Mouse (Mus musculus) megakaryocyte-erythroid progenitor cell, adult 5-6 weeks (primary cell): ENCODE measurements around the gene Wwtr1. TPM values are rescaled to one million over a fixed set of nuclear protein-coding genes. Genes with fewer than 3 reads are reported as not detected.

Source experiments
- ATAC-seq: replicated peaks from 2 replicates; pipeline ENCODE4 v1.8.0; 2016; ENCODE audit warnings: mild to moderate bottlenecking, inconsistent platforms; ENCODE audit not compliant: severe bottlenecking, poor library complexity, low FRiP score, low TSS enrichment
- total RNA-seq, 2 experiments: library from RNA; stranded (forward) in 1 of 2; stranded (reverse) in 1 of 2; fragments of 200-1000, 215-1000 nt in 1 of 2; fragments of >200 nt in 1 of 2; fragmentation: Nextera tagmentation in 1 of 2; gene quantifications; 2 replicates each; pipeline ENCODE4 v1.2.3; 2014 to 2017

Wwtr1 gene
- total RNA-seq, 2 experiments from 2014 or later, result not detected

DNA sequence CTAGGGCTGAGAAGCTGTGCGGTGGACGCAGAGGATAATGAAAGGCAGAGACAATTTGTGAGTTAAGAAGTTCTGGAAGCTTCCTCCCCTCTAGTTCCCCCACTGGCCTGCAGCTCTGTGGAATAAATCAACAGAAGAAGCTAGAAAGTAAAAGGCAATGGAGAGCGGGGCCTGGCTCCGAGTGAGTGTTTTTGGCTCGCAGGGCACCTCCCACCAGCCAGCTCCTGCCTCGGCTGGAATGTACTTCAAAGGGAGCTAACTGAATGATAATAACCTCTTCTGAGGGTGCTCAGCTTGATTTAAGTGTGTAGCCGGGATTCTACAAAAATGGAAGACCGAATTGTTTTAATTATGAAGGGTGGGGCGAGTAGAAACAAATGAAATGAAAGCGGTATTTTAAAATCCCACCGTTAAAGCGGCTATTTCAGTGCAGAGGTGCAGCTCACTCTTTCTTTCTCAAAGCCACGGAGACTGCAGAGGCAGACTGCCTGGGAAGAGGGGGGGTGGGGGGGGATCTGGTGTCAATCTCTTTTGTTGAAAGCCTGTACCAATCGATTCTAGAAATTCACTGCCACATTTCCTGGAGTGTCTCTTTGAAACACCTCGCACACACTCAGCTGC lies 104.6 kb downstream of the Wwtr1 start:
- no peak for ATAC-seq

DNA sequence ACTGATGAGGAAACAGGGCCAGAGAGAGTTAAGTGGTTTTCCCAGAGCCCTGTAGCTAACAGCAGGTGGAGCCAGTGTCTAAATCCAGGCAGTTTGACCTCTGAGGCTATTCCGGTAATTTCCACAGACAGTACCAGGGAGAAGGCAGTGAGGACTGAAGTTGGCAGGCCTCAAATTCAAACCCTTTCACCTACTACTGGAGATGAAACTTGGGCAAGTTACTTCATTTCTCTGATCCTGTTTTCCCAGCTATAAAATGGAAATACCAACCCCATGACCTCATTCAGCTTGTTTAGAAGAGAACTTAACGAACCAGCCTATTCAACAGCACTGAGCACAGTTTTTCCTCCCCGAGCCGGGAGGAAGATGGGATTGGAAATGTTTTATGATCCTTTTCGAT lies 105.4 kb downstream of the Wwtr1 start:
- ATAC-seq, result no peak

DNA sequence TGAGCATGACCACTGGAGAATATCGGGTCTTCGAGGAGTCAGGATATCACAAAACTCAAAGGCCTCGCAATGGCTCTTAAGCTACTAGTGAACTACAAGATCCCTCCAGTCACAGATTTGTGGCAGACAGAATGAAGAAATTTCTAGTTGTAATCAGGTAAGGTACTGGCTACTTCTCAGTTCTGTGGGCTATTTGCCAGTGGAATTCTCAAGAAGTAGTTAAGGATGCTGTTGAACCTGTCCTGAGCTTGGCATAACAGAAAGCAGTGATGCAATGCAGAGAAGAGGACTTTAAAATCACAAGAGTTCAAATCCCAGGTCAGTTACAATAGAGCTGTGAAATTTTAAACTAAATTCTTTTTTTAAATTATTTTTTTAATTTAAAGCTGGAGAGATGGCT lies 106.4 kb downstream of the Wwtr1 start:
- ATAC-seq, result no peak

DNA sequence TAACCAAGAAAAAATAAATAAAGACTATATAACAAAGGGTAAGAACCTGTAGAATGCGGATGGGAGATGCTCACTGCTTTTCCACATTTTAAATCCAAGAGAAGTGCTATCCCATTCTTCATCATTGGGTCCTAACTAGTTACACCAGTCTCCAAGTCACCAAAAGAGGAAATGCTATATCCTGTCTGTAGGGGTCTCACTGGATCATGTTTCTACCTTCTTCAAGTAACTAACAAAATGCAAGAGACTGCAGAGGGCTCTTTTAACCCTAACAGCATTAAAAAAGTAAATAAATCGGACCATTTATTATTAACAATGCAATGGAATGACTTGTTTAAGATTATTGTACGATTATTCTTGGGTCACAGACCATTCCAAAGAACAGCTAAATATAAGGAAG lies 109.4 kb downstream of the Wwtr1 start:
- no peak for ATAC-seq

DNA sequence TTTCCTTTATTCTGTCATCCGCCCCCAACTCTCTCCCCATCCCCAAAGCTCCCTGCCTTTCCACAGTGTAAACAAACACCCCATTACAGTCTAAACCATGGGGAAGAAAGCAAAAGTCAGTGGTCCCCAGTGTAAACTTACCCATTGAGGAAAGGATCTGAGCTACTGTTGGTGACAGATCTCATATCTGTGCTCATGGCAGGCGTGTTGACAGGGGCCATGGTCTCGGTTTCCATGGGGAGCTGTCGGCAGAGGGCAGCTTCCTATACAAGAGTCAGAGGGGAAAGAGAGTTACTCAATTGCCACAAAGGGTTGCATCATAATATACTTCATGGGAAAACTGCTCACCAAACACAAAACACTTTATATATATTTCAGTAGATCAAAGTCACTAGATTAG lies 112.4 kb downstream of the Wwtr1 start:
- no peak for ATAC-seq

DNA sequence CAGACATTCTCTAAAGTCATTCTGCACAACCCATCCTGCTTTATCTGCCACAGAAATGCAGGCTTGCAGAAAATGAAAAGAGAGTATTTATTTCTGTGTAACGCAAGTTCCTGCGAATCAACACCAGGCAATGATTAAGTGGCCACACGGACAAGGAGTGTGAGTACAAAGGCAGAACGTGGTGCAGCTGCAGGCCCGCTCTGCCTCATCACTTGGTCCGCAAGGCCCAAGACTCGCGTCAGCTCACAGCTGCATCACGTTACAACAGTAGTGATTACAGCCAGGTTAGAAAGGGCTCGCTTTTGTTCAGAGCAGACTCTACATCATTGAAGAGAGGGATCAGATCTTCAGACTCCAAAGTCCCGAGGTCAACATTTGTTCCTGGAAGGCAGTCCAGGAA lies 117.1 kb downstream of the Wwtr1 start:
- no peak for ATAC-seq

DNA sequence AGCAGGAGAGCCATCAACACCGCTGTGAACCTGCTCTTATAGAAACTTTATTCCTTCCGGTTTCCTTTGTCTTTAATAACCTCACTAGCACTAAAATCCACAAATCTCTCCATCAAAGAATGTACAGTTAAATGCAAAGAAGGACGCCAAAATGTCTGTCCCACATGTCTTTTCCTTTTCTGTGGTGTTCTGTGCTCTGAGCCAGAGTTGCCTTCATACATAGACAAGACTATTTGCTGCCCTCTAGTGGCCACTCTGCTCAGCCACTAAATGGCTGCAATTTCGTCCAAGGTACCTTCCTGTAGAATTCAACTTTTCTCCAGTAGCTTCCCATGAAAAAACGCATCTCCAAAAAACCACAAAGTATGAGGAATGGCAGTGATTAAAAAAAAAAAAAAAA lies 127.3 kb downstream of the Wwtr1 start:
- 0 out of 2 replicates have a peak, but pooled peaks have one; percentile 59 for ATAC-seq

DNA sequence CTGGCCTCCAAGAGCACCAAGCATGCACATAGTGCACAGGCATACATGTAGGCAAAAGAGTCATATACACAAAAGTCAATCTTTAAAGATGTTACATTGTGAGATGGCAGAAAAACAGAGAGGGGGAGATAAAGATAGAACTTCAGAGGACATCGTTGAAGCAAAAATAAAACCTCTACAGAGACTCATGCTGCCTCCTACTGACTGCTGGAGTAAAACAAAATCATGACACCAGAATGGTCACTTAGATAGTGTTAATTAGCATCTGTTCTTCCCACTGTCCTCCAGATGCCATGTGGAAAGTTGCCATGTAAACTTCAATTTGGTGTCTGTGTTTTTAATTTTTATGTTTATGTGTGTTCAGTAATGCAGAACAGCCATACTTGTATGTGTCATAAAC lies 127.8 kb downstream of the Wwtr1 start:
- ATAC-seq, result no peak

DNA sequence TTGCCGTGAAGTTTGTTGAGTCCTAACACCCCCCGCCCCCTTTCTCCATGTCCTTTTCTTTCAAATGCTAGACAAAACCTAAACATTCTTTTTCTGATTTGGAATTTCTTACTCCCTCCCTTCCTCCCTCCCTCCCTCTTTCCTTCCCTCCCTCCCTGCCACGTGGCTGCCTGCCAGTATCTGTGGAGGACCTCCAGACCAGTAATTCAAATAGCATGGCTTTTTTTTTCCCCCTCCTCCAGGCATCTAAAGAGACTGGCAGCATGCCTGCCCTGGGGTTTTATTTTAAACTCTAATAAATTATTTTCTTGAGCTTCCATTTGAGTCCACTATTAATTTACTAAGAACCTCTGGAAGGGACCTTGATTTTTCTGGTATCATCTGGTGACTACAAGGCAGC lies 130.0 kb downstream of the Wwtr1 start:
- no peak for ATAC-seq

DNA sequence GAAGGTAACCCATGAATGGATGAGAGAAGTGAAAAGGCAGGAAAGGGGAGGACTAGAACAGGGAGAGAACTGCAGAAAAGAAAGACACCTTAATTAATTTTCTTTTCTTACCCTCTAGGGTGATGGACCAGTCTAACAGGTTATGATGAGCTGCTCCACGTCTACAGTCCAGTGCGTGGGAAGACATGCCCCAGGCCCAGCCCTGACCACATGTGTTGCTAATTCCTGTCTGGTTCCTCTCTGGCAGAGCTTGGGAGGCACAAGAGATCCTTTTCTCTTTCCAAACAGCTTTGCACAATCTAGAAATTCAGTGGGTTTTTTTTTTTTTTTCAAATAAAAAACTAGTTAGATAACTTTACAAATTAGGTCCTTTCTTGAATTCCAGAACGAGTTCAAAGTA lies 134.8 kb downstream of the Wwtr1 start:
- ATAC-seq, result no peak

DNA sequence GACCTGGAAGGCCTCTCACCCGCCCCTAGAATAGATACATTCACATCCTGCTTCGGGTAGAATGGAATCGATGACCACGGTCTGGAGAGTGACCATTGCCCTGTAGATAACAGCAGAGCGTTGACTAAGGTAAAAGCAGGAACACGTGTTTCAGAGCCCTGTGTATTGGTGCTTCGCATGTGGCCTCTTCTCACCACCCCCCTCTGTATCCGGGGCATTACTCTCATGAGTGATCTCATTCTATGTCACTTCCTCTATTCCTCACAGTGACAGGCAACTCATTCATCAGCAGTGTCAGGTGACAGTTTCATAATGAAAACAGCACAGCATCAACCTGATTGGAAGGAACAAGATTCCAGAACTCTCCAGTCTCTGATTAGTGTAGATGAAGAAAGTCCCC lies 140.3 kb downstream of the Wwtr1 start:
- no peak for ATAC-seq

DNA sequence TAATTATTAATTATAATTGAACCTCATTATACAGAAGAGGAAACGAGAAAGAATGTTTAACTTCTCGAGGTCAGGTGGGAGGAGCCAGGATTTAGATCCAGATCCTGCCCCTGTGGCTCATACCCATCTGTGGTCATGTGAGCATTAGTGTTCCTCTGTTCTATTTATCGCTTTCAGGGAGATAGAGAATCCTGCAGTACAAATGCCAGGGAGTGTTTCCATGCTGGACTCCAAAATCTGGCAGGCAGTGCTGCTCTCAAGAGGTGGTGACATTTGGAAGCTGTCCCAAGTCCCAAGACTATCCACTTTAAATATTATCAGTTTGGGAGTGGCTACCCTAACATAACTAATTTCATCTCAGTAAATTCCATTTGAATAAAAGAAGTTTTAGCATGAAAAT lies 144.0 kb downstream of the Wwtr1 start:
- ATAC-seq, result no peak

DNA sequence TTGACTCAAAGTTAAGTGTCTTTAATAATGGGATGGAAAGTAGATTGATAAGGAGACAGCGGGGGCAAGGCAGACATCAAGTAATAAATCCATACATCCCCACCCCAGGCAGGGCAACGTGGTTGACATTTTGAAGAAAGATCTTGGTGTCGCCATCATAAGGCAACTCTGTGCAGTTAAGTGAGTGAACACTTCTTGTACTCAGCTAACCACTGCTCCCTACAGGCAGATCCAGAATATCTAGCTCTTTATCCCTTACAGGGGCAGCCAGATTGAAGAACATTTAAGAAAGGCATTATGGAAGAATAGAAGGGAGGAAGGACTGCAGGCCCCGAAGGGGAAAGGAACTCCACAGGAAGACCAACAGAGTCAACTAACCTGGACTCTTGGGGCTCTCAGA lies 146.2 kb downstream of the Wwtr1 start:
- ATAC-seq, result no peak

DNA sequence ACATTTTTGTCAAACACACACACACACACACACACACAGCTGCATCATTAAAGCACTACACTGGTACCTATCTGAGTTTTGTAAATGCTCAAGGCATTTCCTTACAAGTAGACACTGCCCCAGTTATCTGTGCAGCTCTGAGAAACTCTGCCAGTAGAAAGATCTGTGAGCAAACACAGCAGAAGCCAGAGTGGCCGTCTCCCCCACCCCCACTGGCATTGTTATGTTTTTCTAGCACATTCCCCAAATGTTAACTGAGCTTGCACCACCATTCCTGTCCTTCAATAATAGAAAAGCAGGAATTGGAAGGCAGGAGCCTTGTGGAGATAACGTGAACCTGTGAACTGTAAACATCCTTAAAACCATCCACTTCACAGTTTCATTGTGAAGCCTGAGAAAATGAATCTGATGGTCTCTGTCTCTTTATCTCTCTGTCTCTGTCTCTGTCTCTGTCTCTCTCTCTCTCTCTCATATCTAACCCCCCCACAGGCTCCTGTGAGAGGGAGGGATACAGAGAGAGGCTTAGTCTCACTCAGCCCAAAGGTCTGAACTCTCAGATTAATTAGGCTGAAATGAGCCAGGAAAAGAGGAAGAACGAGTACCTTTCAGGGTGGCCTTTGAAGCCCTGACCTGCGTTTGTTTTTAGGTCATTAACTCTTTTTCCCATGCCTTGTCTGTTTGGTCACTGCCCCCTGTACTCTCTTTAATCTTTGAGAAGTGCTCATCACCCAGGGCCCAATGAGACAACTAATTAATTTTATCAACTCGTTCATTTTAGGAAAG lies 146.8 kb downstream of the Wwtr1 start:
- no peak for ATAC-seq

DNA sequence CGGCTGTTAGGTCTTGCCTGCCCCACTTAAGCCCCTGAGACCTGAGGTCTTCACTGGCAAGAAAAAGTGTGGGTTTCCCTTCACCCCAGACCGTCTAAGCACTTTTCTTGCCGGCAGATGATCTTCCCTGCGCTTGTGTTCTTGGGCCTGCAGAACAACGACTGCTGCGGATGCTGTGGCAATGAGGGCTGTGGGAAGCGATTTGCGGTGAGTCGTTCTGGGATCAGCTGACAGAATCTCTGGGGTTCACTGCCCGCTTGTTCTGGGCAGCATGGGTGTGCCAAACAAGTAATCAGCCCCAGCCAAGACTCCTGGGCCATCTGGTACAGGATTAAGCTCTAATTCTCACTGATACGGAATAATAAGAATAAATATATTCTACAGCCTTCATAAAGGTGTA lies 149.4 kb downstream of the Wwtr1 start:
- no peak for ATAC-seq

DNA sequence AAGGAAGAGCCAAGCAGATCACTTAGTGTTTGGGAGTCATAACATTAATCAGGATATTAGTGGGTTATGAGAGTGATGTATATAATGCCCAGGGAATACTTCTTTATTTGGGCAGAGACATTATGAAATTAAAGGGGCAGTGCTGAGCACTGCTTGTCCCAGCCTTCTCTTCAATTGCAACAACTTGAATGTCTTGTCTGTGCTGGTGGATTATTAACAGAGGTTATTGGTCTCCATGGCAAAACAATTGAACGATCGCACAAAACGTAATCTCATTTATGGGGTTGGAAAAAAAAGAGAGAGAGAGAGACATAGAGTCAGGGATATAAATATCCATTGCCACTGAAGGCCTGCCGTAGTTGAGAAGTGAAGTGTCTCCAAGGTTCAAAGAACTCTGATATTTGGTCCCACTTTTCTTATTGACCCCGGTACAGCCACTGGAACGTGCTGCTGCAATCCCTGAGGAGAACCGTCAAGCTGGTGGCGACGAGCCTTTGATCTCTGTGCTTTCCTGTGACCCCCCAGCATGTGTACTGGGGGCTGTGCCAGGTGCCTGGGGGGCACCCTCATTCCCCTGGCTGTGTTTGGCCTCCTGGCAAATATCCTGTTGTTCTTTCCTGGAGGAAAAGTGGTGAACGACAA lies 150.5 kb downstream of the Wwtr1 start, which contains the start of gene Tm4sf4:
TSS of gene Tm4sf4 (plus strand) at position 226 of the 642 bp plus-strand sequence.
- ATAC-seq, result no peak

DNA sequence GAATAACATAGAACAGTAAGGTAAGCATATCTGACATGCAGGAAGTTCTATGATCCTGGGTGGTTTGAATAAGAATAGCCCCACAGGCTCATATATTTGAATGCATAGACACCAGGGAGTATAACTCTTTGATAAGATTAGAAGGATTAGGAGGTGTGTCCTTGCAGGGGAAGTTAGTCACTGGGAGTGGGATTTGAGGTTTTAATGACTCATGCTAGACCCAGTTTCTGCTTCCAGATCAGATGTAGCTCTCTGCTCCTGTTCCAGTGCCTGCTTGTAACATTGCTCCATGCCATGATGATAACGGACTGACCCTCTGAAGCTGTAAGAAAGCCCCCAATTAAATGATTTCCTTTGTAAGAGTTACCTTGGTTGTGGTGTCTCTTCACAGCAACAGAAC lies 155.1 kb downstream of the Wwtr1 start:
- no peak for ATAC-seq

DNA sequence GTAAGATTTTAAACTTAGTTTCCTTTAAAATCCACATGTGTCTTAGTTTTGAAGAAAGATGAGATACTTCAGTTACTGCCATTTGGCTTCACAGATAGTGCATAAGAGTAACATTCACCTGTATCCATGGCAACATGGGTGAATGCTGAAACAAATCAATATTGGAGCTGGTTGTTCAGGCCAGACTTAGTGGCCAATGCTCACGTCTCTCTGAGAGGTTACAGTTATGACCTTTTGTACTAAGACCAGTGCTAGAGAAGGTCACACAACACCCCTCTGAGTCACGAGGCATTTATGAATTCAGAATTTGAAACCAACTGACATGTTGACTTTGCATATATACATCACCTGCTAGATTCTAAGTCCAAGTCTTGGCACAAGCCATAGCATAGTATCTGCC lies 155.5 kb downstream of the Wwtr1 start:
- ATAC-seq, result no peak

DNA sequence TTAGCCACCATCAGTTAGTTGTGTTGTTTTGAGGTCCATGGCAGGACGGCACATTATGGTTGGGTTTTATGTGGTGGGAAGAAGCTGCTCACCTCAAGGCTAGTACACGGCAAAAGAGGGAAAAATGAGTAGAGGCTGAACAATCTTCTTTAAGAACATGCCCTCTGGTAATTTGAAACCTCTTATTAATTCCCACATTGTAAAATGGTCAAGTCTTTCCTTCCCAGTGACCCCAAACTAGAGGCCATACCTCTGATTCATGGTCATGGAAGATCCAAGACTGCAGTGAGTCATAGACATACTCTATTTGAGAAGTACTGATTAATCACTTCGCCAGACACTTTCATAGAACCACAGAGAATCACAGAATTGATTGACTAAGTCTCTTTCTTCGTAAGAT lies 164.2 kb downstream of the Wwtr1 start:
- ATAC-seq, result no peak
